In the genomic region with DNA sequence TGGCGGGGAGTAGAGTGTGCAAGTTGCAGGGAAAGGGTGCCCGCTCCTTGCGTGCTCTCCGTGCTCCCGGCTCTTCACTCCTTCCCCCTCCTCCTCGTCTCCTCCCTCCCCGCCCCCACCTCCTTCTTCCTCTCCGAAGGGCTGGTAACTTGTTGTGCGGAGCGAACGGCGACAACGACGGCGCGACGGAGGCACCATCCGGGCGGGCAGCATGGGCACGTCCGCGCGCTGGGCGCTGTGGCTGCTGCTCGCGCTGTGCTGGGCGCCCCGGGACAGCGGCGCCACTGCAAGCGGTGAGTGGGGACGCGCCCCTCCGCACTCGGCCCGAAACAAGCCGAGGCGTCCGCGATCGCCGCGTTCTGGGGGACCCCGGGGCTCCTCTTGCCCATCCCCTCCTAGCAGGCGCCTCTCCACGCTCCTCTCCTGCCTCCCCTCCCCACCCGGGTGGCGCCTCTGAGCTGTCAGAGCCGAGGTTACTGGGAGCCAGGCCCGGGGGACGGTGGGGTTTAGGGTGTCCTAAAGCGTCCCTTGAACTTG, we compare ENCODE assay signal across 8 mouse cellular contexts. TPM values are rescaled to one million over a fixed set of nuclear protein-coding genes. Genes with fewer than 3 reads are reported as not detected.
DNase-seq lines count a peak whose midpoint lies in the region; ATAC-seq and TF ChIP-seq lines count a peak whose summit lies in the region.

No protein-coding gene starts in this region.

- WGBS in forebrain, embryonic 11.5 days = under 1% methylated on average over 46 of the region's 52 CpGs
- 0% methylated on average over 31 of the region's 52 CpGs for WGBS in heart, embryonic 14.5 days
- WGBS in liver, embryonic 14.5 days (ENCODE audit: insufficient replicate concordance) = under 1% methylated on average over 51 of the region's 52 CpGs
- WGBS in neural tube, embryonic 14.5 days = 0% methylated on average over 25 of the region's 52 CpGs

- H3K9me3 ChIP-seq in E14TG2a.4 (ENCODE audit: low read length) = no peaks in the 10 kb centered on the region
- H3K9me3 ChIP-seq in forebrain, embryonic 11.5 days (ENCODE audit: control insufficient read depth, low read length) = no peaks in the 10 kb centered on the region
- H3K9me3 ChIP-seq in heart, embryonic 14.5 days (ENCODE audit: control insufficient read depth, low read length) = no peaks in the 10 kb centered on the region
- H3K9me3 ChIP-seq in liver, embryonic 14.5 days (ENCODE audit: control insufficient read depth, low read length) = no peaks in the 10 kb centered on the region
- H3K9me3 ChIP-seq in neural tube, embryonic 14.5 days (ENCODE audit: control insufficient read depth, low read length) = no peaks in the 10 kb centered on the region

- no peak for TF ChIP-seq POLR2A in bone marrow macrophage, adult 2 months (IDR thresholded peaks at IDR 0.05; ENCODE audit: borderline replicate concordance, low read depth, low read length)

- peak overlapping the region; percentile 94 for H3K4me2 ChIP-seq in forebrain, embryonic 11.5 days (ENCODE audit: low read depth, low read length, severe bottlenecking)
- peak overlapping the region; percentile 72 for H3K4me2 ChIP-seq in heart, embryonic 14.5 days (ENCODE audit: low read length)
- peak overlapping the region; percentile 58 for H3K4me2 ChIP-seq in liver, embryonic 14.5 days (ENCODE audit: low read depth)
- H3K4me2 ChIP-seq in neural tube, embryonic 14.5 days (ENCODE audit: low read depth, low read length) = peak overlapping the region; percentile 85

- H3K36me3 ChIP-seq in E14TG2a.4 (ENCODE audit: insufficient read depth, low read length) = no peaks in the 10 kb centered on the region
- H3K36me3 ChIP-seq in forebrain, embryonic 11.5 days (ENCODE audit: control insufficient read depth, insufficient read depth, low read length) = no peaks in the 10 kb centered on the region
- no peaks in the 10 kb centered on the region for H3K36me3 ChIP-seq in heart, embryonic 14.5 days (ENCODE audit: control insufficient read depth, insufficient read depth, low read length)
- H3K36me3 ChIP-seq in liver, embryonic 14.5 days (replicated peaks; ENCODE audit: control insufficient read depth, insufficient read depth, low read depth) = no peaks in the 10 kb centered on the region
- no peaks in the 10 kb centered on the region for H3K36me3 ChIP-seq in neural tube, embryonic 14.5 days (ENCODE audit: control insufficient read depth, insufficient read depth, low read length)

- TF ChIP-seq CTCF in E14TG2a.4 (conservative IDR thresholded peaks at IDR 0.05; ENCODE audit: low read length) = no peak
- no peak for TF ChIP-seq CTCF in bone marrow macrophage, adult 2 months (IDR thresholded peaks at IDR 0.05; ENCODE audit: low read depth, low read length)
- TF ChIP-seq CTCF in liver, embryonic 14.5 days (IDR thresholded peaks at IDR 0.05; ENCODE audit: low read depth) = no peak

- peaks cover 27% of the 10 kb centered on the region for H3K4me1 ChIP-seq in E14TG2a.4 (replicated peaks; ENCODE audit: low read depth, low read length)
- H3K4me1 ChIP-seq in bone marrow macrophage, adult 2 months (ENCODE audit: control insufficient read depth, insufficient read depth, low read length) = no peaks in the 10 kb centered on the region
- H3K4me1 ChIP-seq in forebrain, embryonic 11.5 days (replicated peaks; ENCODE audit: control insufficient read depth, insufficient read depth, low read length) = peaks cover 9% of the 10 kb centered on the region; the same call in 1 of the 2 replicates
- H3K4me1 ChIP-seq in heart, embryonic 14.5 days (ENCODE audit: control insufficient read depth in 2 of 2, insufficient read depth in 2 of 2, low read length in 2 of 2) = peaks cover 0 to 17% of the 10 kb centered on the region in 2 experiments; a peak in 2 of 4 replicates
- no peaks in the 10 kb centered on the region for H3K4me1 ChIP-seq in liver, embryonic 14.5 days (replicated peaks; ENCODE audit: control insufficient read depth in 2 of 2, insufficient read depth in 2 of 2, low read length in 1 of 2)
- peaks cover 11% of the 10 kb centered on the region; the same call in 1 of the 2 replicates for H3K4me1 ChIP-seq in neural tube, embryonic 14.5 days (ENCODE audit: control insufficient read depth, insufficient read depth, low read length)

- no peak overlapping the region for H3K27ac ChIP-seq in bone marrow macrophage, adult 2 months (ENCODE audit: insufficient read depth, low read depth, low read length)
- H3K27ac ChIP-seq in forebrain, embryonic 11.5 days (ENCODE audit: low read depth, low read length) = peak overlapping the region; percentile 46; the same call in 1 of the 2 replicates
- H3K27ac ChIP-seq in heart, embryonic 14.5 days (replicated peaks in 1 of 2; ENCODE audit: control insufficient read depth in 1 of 2, insufficient read depth in 1 of 2, low read depth in 2 of 2, low read length in 2 of 2) = peak overlapping the region; percentile 63 to 88
- H3K27ac ChIP-seq in liver, embryonic 14.5 days = no peak overlapping the region
- H3K27ac ChIP-seq in neural tube, embryonic 14.5 days (ENCODE audit: low read depth, low read length) = peak overlapping the region; percentile 89

- H3K27me3 ChIP-seq in E14TG2a.4 (ENCODE audit: insufficient read depth, low read length) = peaks cover 89% of the 10 kb centered on the region
- peaks cover 7% of the 10 kb centered on the region; the same call in 1 of the 2 replicates for H3K27me3 ChIP-seq in forebrain, embryonic 11.5 days (ENCODE audit: control insufficient read depth, insufficient read depth, low read length)
- peaks cover 9% of the 10 kb centered on the region for H3K27me3 ChIP-seq in heart, embryonic 14.5 days (ENCODE audit: control insufficient read depth, insufficient read depth, low read length)
- H3K27me3 ChIP-seq in liver, embryonic 14.5 days (ENCODE audit: control insufficient read depth, insufficient read depth, low read length) = peaks cover 37% of the 10 kb centered on the region
- H3K27me3 ChIP-seq in neural tube, embryonic 14.5 days (ENCODE audit: control insufficient read depth, insufficient read depth, low read length) = no peaks in the 10 kb centered on the region; the same call in 1 of the 2 replicates

- peak overlapping the region; percentile 73 for H3K9ac ChIP-seq in forebrain, embryonic 11.5 days (ENCODE audit: low read length)
- H3K9ac ChIP-seq in heart, embryonic 14.5 days (ENCODE audit: low read length) = peak overlapping the region; percentile 88
- H3K9ac ChIP-seq in liver, embryonic 14.5 days (replicated peaks) = no peak overlapping the region
- peak overlapping the region; percentile 84 for H3K9ac ChIP-seq in neural tube, embryonic 14.5 days (replicated peaks; ENCODE audit: low read depth, low read length)

- peak overlapping the region; percentile 84 for H3K4me3 ChIP-seq in E14TG2a.4 (replicated peaks; ENCODE audit: low read length)
- H3K4me3 ChIP-seq in bone marrow macrophage, adult 2 months (ENCODE audit: insufficient read depth, low read length) = peak overlapping the region; percentile 39
- H3K4me3 ChIP-seq in forebrain, embryonic 11.5 days (ENCODE audit: low read depth, low read length) = peak overlapping the region; percentile 69
- peak overlapping the region; percentile 75 to 93 for H3K4me3 ChIP-seq in heart, embryonic 14.5 days (ENCODE audit: control insufficient read depth in 1 of 2, insufficient read depth in 1 of 2, low read depth in 1 of 2, low read length in 2 of 2)
- H3K4me3 ChIP-seq in liver, embryonic 14.5 days (ENCODE audit: insufficient read depth in 1 of 2, low read depth in 2 of 2, low read length in 2 of 2) = peak overlapping the region; percentile 20 to 48
- H3K4me3 ChIP-seq in neural tube, embryonic 14.5 days (ENCODE audit: low read depth, low read length) = peak overlapping the region; percentile 72

- ATAC-seq in forebrain, embryonic 11.5 days (replicated peaks; ENCODE audit: low FRiP score) = peak; percentile 67
- peak; percentile 54 for ATAC-seq in heart, embryonic 14.5 days (ENCODE audit: insufficient number of reproducible peaks, insufficient read depth, low FRiP score, low read depth)
- ATAC-seq in liver, embryonic 14.5 days (ENCODE audit: insufficient read depth) = 0 out of 2 replicates have a peak, but pooled peaks have one; percentile 21
- ATAC-seq in neural tube, embryonic 14.5 days (ENCODE audit: low read depth) = peak; percentile 76

- no peak for TF ChIP-seq EP300 in liver, embryonic 14.5 days (IDR thresholded peaks at IDR 0.05; ENCODE audit: low read depth)

- peak; percentile 84 for DNase-seq in forebrain, embryonic 11.5 days (ENCODE audit: low spot score)
- peak; percentile 69 for DNase-seq in kidney, postnatal 14 days
- no peak for DNase-seq in liver, embryonic 14.5 days (ENCODE audit: low read depth in 3 of 3, low spot score in 3 of 3)
- DNase-seq in urinary bladder, adult 2 months (ENCODE audit: low spot score) = peak; percentile 55

RNA-seq across cellular contexts. Expression of a gene that starts 1.2 kb away (rescaled TPM):
- polyA plus RNA-seq in bone marrow macrophage, adult 2 months (2012; ENCODE audit: insufficient read depth, insufficient read length, missing spikeins) = 0.36 and 0.70 TPM in 2 replicates
- 10.6 and 12.9 TPM in 2 replicates for polyA plus RNA-seq in forebrain, embryonic 11.5 days (2014; fragmentation: Nextera tagmentation; extraction: Ambion mirVana)
- 31.5 and 32.5 TPM in 2 replicates for polyA plus RNA-seq in heart, embryonic 14.5 days (2014; fragmentation: Nextera tagmentation; extraction: Ambion mirVana)
- 1.5 and 1.6 TPM in 2 replicates for polyA plus RNA-seq in liver, embryonic 14.5 days (2012; rRNA removed)
- 1.1 and 1.8 TPM in 2 replicates for polyA plus RNA-seq in liver, embryonic 14.5 days (2014; fragmentation: Nextera tagmentation; extraction: Ambion mirVana)
- 26.7 and 28.9 TPM in 2 replicates for polyA plus RNA-seq in neural tube, embryonic 14.5 days (2014; fragmentation: Nextera tagmentation; extraction: Ambion mirVana)
- 14.2 and 16.0 TPM in 2 replicates for polyA plus RNA-seq in urinary bladder, adult 2 months (2012; rRNA removed)

Comparison
In these comparisons a context has a peak if more than half of its experiments do, and no peak if none do; other contexts are left out.
1. H3K4me3 ChIP-seq: peak in every context shown above with its lines; median percentile 84 in E14TG2a.4; 84 in heart, embryonic 14.5 days; 72 in neural tube, embryonic 14.5 days; 69 in forebrain, embryonic 11.5 days; 39 in bone marrow macrophage, adult 2 months; 34 in liver, embryonic 14.5 days.
2. H3K27ac ChIP-seq: peak in forebrain, embryonic 11.5 days (single experiment), heart, embryonic 14.5 days (2 of 2) and neural tube, embryonic 14.5 days (single experiment); none in bone marrow macrophage, adult 2 months (single experiment) and liver, embryonic 14.5 days (single experiment).
3. ATAC-seq: peak in every context shown above with its lines; median percentile 76 in neural tube, embryonic 14.5 days; 67 in forebrain, embryonic 11.5 days; 54 in heart, embryonic 14.5 days; 21 in liver, embryonic 14.5 days.
4. DNase-seq: peak in forebrain, embryonic 11.5 days (single experiment), kidney, postnatal 14 days (single experiment) and urinary bladder, adult 2 months (single experiment); none in liver, embryonic 14.5 days (0 of 3).
5. Peak in every context shown above with its lines, with median percentiles within 50 percentile points of each other: H3K4me2 ChIP-seq.